In the genomic region with DNA sequence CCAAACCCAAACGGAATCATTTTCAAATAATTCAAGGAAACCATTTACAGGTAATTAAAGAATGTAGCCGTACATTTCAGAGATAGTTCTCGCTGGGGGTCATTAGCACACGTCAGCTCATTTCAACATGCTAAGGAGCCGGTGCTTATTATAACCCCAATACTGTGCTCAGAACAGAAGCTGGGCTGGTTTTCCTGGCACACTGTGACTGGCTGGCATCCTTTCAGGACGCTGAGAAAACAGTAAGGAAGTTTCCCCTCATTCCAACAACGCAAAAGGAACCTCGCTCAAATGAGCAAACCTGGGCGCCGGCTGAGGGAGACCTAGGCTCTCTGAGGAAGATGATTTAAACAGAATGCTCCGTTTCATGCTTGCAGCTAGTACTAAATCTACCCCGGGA, we compare ENCODE assay signal across 24 mouse cellular contexts. TPM values are rescaled to one million over a fixed set of nuclear protein-coding genes. Genes with fewer than 3 reads are reported as not detected.
A peak's percentile ranks its signal among the peaks of the same experiment; 100 is the strongest.
DNase-seq lines count a peak whose midpoint lies in the region; TF ChIP-seq lines count a peak whose summit lies in the region.
"Had no signal": no experiment of that assay in that cellular context is flagged by ENCODE, and none has a peak within 500 bp of the region (broad histone marks: within the 10 kb centered on the region; RNA-seq: fewer than 3 reads in every experiment).

No protein-coding gene starts in this region.

- no peaks in the 10 kb centered on the region for H3K4me1 ChIP-seq in testis, adult 2 months (ENCODE audit: control insufficient read depth, insufficient read depth, low read length)

- no peak overlapping the region for H3K27ac ChIP-seq in testis, adult 2 months (ENCODE audit: control insufficient read depth, insufficient read depth, low read depth, low read length)
- H3K27ac ChIP-seq: embryonic facial prominence, embryonic 13.5 days; limb, embryonic 10.5 days had no signal

- TF ChIP-seq CTCF in testis, adult 2 months (IDR thresholded peaks at IDR 0.05; ENCODE audit: control insufficient read depth, insufficient read depth, insufficient replicate concordance, low read depth, low read length), result no peak

- intact Hi-C loops in heart, postnatal 14 days (cut with DNase I), result no loop called here
- intact Hi-C loops in left cerebral cortex, postnatal 4 days (cut with DNase I), result no loop called here
- intact Hi-C loops in left cerebral cortex, postnatal 36 days (cut with DNase I), result no loop called here

- TF ChIP-seq POLR2A in testis, adult 2 months (IDR thresholded peaks at IDR 0.05; ENCODE audit: control insufficient read depth, low read depth, low read length), result no peak

- H3K4me3 ChIP-seq in testis, adult 2 months (ENCODE audit: control insufficient read depth, low read depth, low read length), result peak overlapping the region; percentile 22
- H3K4me3 ChIP-seq: embryonic facial prominence, embryonic 13.5 days; limb, embryonic 10.5 days had no signal

- no peaks in the 10 kb centered on the region for H3K27me3 ChIP-seq in testis, adult 2 months (ENCODE audit: control insufficient read depth, insufficient read depth, low read length)
- H3K27me3 ChIP-seq: Patski had no signal

- peak; percentile 13 to 34 for DNase-seq in cerebellum, postnatal 36 days
- DNase-seq in cerebellum, adult 9-10 months, result no peak
- DNase-seq in heart, postnatal 14 days, result peak; percentile 2 to 4
- no peak for DNase-seq in heart, adult 9 months (ENCODE audit: low spot score in 2 of 2)
- peak; percentile 64 for DNase-seq in left cerebral cortex, postnatal 4 days
- DNase-seq in left cerebral cortex, postnatal 36 days (ENCODE audit: low spot score in 2 of 2), result no peak
- no peak for DNase-seq in testis, postnatal 10 days (ENCODE audit: low spot score)
- DNase-seq: adrenal gland, postnatal 36 days; B cell, adult 2 months; kidney, adult 8-10 months; kidney, postnatal 25 days; layer of hippocampus, adult 9-11 months; lung, adult 2 months; lung, postnatal 36 days; thymus, postnatal 36 days had no signal

- H3K36me3 ChIP-seq in testis, adult 2 months (ENCODE audit: control insufficient read depth, insufficient read depth, low read length), result no peaks in the 10 kb centered on the region
- H3K36me3 ChIP-seq: embryonic facial prominence, embryonic 13.5 days; limb, embryonic 10.5 days had no signal

RNA-seq across cellular contexts. Expression of a gene that starts 43.2 kb away (rescaled TPM):
- total RNA-seq in heart, postnatal 14 days (2021), result under 1 TPM; 0.07 to 0.14 TPM
- total RNA-seq in left cerebral cortex, postnatal 4 days (2021), result under 1 TPM; 0.18 to 0.30 TPM
- total RNA-seq in left cerebral cortex, postnatal 36 days (2021), result not detected
- 68.2 and 77.4 TPM in 2 replicates for polyA plus RNA-seq in testis, adult 2 months (2012; rRNA removed)
- total RNA-seq: adrenal gland, postnatal 36 days; common myeloid progenitor, adult 5-6 weeks; gastrocnemius, adult 18-20 months; granulocyte monocyte progenitor cell, adult 5-6 weeks had no signal
- polyA plus RNA-seq: activated CD4-positive, CD25-positive, alpha-beta regulatory T cell, adult 4 months; embryonic facial prominence, embryonic 13.5 days; inflammation-experienced regulatory T-cells, adult 6 months; lung, adult 2 months; Patski had no signal

Comparison
In these comparisons a context has a peak if more than half of its experiments do, and no peak if none do; other contexts are left out.
1. DNase-seq: peak in cerebellum, postnatal 36 days (2 of 2), heart, postnatal 14 days (2 of 2) and left cerebral cortex, postnatal 4 days (single experiment); none in cerebellum, adult 9-10 months (single experiment), heart, adult 9 months (0 of 2), left cerebral cortex, postnatal 36 days (0 of 2) and testis, postnatal 10 days (single experiment).